Mouse (Mus musculus) forebrain, embryonic 12.5 days (tissue): ENCODE results near the gene Eln. TPM values are rescaled to one million over a fixed set of nuclear protein-coding genes. Genes with fewer than 3 reads are reported as not detected.

ENCODE experiments used
- ATAC-seq: fragments of 200-750 bp; cut with Nextera tagmentation; 2 replicates; pipeline ENCODE4 v1.8.0; 2017; ENCODE audit warnings: moderate TSS enrichment; ENCODE audit not compliant: low FRiP score
- H3K27ac ChIP-seq: fragments of 300-500 bp; sonication (generic); 2 replicates; pipeline ENCODE4 v1.5.1; 2016; ENCODE audit warnings: mild to moderate bottlenecking
- H3K27me3 ChIP-seq: fragments of 300-500 bp; sonication (generic); 2 replicates; pipeline ENCODE4 v1.6.1; 2016; ENCODE audit warnings: mild to moderate bottlenecking
- H3K36me3 ChIP-seq: fragments of 300-500 bp; sonication (generic); replicated peaks from 2 replicates; pipeline ENCODE4 v1.6.1; 2016; ENCODE audit warnings: mild to moderate bottlenecking
- H3K4me1 ChIP-seq: fragments of 300-500 bp; sonication (generic); 2 replicates; pipeline ENCODE4 v1.6.1; 2016
- H3K4me2 ChIP-seq: fragments of 300-500 bp; sonication (generic); 2 replicates; pipeline ENCODE4 v1.6.1; 2016; ENCODE audit warnings: mild to moderate bottlenecking, moderate library complexity
- H3K4me3 ChIP-seq: fragments of 300-500 bp; sonication (generic); replicated peaks from 2 replicates; pipeline ENCODE4 v1.5.1; 2016; ENCODE audit warnings: mild to moderate bottlenecking
- H3K9ac ChIP-seq: fragments of 300-500 bp; sonication (generic); 2 replicates; pipeline ENCODE4 v1.6.1; 2016; ENCODE audit warnings: mild to moderate bottlenecking
- H3K9me3 ChIP-seq: fragments of 300-500 bp; sonication (generic); 2 replicates; pipeline ENCODE4 v1.6.1; 2016
- WGBS: fragments of 180-500 bp; shearing (Covaris S2); methylation state at CpG from one replicate; pipeline ENCODE4 v1.1.7; 2016; 5-methylcytosine and 5-hydroxymethylcytosine counted together
- polyA plus RNA-seq: library from polyadenylated mRNA; unstranded; fragments of >200 nt; fragmentation: Nextera tagmentation; extraction: Ambion mirVana; gene quantifications from 2 replicates; pipeline ENCODE4 v1.2.1, GENCODE M21; 2016

Gene Eln
- polyA plus RNA-seq, 1 experiment from 2014 or later: 3.7 TPM

GRCm38 (mm10) chr5:134677491-134677890, 69.6 kb downstream of the Eln start:
- no peaks in the 10 kb centered on the region for H3K9me3 ChIP-seq
- H3K4me1 ChIP-seq: peaks cover 32% of the 10 kb centered on the region
- H3K36me3 ChIP-seq: peaks cover 7% of the 10 kb centered on the region
- no peak overlapping the region for H3K4me2 ChIP-seq
- no peak overlapping the region for H3K4me3 ChIP-seq
- no peak for ATAC-seq
- peak overlapping the region; percentile 85; the same call in 1 of the 2 replicates for H3K27ac ChIP-seq
- 87% methylated on average over 5 of the region's 5 CpGs for WGBS
- no peaks in the 10 kb centered on the region for H3K27me3 ChIP-seq
- H3K9ac ChIP-seq: no peak overlapping the region

DNA sequence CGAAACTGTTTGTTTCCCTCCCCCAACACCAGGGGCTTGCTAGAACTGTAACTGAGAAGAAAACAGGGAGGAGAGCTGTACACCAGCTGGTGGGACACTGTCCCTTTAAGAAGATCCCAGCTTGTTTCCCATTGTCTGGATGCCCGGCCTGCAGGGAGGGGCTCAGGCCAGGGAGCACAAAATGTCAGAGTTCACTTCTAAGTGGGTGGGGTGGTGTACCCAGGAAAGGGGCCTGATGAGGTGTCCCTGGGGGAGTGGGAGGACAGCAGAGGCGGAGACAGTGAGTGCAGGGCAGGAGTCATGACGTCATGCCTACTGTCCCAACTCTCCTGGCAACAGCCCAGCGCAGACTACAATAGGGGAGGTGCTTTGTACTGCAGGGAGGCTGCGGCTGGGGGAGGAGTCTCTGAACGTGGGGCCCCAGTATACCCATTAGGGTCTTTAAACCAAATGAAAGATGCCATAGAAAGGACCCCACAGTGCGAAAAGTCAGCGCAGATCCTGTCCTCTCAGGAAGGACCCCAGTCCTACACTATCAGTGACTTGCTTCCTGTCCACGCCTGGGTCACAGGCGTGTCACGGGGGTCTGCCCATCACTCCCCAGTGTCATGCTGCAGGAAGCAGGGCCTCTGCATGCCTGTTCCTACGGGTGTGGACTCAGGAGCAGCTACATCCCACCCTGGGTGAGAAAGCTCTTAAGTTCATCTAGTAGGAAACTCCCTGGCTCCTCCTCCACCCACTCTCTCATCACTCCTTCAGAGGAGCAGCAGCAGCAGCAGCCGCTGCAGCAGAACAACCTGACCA, 71.0 kb downstream of the Eln start:
- H3K27me3 ChIP-seq: no peaks in the 10 kb centered on the region
- peaks cover 40% of the 10 kb centered on the region for H3K4me1 ChIP-seq
- H3K27ac ChIP-seq: peak overlapping the region; percentile 85
- H3K4me2 ChIP-seq: peak overlapping the region; percentile 62
- 1% methylated on average over 14 of the region's 14 CpGs for WGBS
- H3K36me3 ChIP-seq: peaks cover 9% of the 10 kb centered on the region
- peak overlapping the region; percentile 33 for H3K4me3 ChIP-seq
- H3K9me3 ChIP-seq: no peaks in the 10 kb centered on the region
- peak overlapping the region; percentile 48 for H3K9ac ChIP-seq
- ATAC-seq: peak; percentile 94

DNA sequence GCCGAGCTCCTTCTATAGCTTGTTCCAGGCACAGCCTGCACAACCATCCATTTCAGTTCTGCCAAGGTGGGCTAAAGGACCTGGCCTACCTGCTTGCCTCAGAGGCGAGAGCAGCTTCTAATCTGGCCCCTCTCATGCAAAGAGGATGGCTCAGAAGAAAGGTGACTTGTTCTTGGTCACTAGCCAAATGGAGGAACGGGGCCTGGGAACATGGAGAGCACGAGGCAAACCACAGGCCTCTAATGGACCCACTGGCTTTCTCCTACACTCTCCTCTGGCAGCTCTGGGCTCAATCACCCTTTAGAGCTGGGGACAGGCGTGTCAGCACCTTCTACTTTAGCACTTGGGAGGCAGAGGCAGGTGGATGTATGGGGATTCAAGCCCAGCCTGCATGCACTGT, 72.1 kb downstream of the Eln start:
- peak overlapping the region; percentile 85 for H3K27ac ChIP-seq
- peak overlapping the region; percentile 48; the same call in 1 of the 2 replicates for H3K9ac ChIP-seq
- H3K9me3 ChIP-seq: no peaks in the 10 kb centered on the region
- peaks cover 40% of the 10 kb centered on the region for H3K4me1 ChIP-seq
- H3K4me3 ChIP-seq: no peak overlapping the region
- H3K27me3 ChIP-seq: no peaks in the 10 kb centered on the region
- ATAC-seq: no peak
- H3K36me3 ChIP-seq: peaks cover 13% of the 10 kb centered on the region
- 75% methylated on average over 5 of the region's 5 CpGs for WGBS
- no peak overlapping the region for H3K4me2 ChIP-seq

GRCm38 (mm10) chr5:134672611-134673010, 74.5 kb downstream of the Eln start:
- no peak for ATAC-seq
- peaks cover 34% of the 10 kb centered on the region for H3K36me3 ChIP-seq
- no peak overlapping the region for H3K4me2 ChIP-seq
- H3K4me3 ChIP-seq: no peak overlapping the region
- H3K27ac ChIP-seq: peak overlapping the region; percentile 62; the same call in 1 of the 2 replicates
- H3K27me3 ChIP-seq: no peaks in the 10 kb centered on the region
- peaks cover 39% of the 10 kb centered on the region for H3K4me1 ChIP-seq
- 87% methylated on average over 6 of the region's 6 CpGs for WGBS
- H3K9me3 ChIP-seq: no peaks in the 10 kb centered on the region
- no peak overlapping the region for H3K9ac ChIP-seq

DNA sequence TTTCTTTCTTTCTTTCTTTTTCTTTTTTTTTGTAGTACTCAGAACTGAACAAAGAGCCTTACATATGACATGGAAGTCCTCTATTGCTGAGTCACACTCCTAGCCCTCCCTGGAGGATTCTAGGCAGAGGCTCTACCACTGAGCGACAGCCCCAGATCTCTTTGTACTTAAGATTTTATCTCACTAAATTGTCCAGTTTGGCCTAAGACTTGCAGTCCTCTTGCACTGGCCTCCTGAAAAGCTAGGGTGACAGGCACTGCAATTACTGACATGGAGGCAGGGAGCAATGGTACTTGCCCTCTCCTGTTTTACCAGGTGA, 75.0 kb downstream of the Eln start:
- Histone ChIP-seq H3K9me3 (no peaks in the 10 kb centered on the region), H3K4me2 (no peak overlapping the region), H3K9ac (no peak overlapping the region), H3K4me3 (no peak overlapping the region), H3K27ac (peak overlapping the region; percentile 62), H3K4me1 (peaks cover 37% of the 10 kb centered on the region), H3K27me3 (no peaks in the 10 kb centered on the region), H3K36me3 (peaks cover 35% of the 10 kb centered on the region)
- WGBS: 93% methylated on average over 1 of the region's 1 CpGs
- no peak for ATAC-seq

DNA sequence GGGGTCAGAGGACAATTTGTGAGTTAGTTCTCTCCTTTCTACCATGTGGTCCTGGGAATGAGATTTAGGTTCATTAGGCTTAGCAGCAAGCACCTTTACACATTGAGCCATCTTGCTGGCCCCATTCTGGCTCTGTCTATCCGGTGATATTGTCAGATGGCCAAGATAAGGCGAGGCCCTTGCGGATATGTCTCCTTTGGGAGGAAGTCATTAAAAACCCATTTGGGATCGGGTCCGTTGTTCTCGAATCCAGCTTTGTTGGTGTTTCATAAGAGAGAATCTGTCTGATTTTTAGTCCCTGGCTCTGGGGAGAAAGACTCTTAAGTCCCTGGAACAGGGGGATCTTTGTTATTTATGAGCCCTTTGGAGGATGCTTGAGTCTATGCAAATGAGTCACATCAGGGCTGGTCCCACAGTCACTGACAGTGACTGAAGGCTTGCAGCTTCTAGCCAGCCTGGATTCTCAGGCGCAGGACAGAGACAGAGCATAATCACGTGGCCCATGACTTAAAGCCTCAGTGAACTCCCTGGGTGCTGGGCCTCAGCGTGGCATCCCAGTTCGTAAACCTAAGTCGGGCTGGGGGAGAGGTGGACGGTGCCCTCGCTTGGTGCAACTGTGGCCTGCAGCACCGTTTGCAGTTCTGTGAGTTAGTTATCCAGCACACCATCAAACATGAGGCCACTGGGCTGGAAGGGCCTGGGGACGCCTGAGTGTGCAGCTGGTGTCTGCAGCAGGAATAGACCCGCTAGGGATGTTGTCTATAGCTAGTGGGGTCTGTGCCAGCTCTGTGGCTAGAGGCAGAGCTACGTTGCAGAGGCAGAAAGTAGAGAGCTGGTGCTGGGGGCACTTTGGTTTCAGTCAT, 75.6 kb downstream of the Eln start:
- WGBS: 68% methylated on average over 17 of the region's 17 CpGs
- Histone ChIP-seq H3K36me3 (peaks cover 38% of the 10 kb centered on the region), H3K9me3 (no peaks in the 10 kb centered on the region), H3K27ac (peak overlapping the region; percentile 62), H3K4me3 (no peak overlapping the region), H3K9ac (no peak overlapping the region), H3K4me2 (no peak overlapping the region), H3K4me1 (peaks cover 31% of the 10 kb centered on the region), H3K27me3 (no peaks in the 10 kb centered on the region)
- no peak for ATAC-seq

DNA sequence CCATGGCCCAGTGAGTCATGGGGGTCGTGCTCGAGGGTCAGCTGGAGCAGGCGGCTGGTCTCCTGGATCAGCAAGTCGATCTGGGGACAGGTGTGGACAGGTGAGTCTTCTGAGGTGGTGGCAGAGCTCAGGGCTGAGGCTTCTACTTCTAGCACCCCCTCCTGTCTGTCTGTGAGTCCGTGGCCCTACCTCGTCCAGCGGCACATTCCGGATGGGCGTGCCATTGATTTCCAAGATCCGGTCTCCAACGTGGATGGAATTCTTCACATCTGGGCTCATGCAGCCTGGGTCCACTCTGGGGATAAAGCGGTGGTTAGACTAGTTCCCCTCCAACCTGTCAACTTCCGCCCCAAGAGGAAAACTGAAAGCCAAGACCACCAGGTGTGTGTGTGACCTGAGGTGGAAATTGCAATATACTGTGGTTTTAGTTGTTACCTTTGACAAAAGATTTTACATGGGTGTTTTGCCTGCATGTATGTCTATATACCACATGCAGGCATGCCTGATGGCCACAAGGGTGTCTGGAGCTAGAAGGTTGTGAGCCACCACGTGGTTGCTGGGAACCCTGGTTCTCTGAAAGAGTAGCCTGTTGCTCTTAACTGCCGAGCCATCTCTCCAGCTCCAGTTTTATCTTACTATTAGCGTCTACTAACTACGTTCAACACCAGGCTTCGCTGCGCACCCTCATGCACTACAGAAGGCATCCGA, 78.0 kb downstream of the Eln start:
- H3K4me3 ChIP-seq: no peak overlapping the region
- no peak overlapping the region for H3K4me2 ChIP-seq
- H3K27me3 ChIP-seq: no peaks in the 10 kb centered on the region
- H3K9ac ChIP-seq: no peak overlapping the region
- WGBS: 81% methylated on average over 20 of the region's 20 CpGs
- H3K9me3 ChIP-seq: no peaks in the 10 kb centered on the region
- H3K4me1 ChIP-seq: peaks cover 12% of the 10 kb centered on the region; the same call in 1 of the 2 replicates
- H3K36me3 ChIP-seq: peaks cover 61% of the 10 kb centered on the region
- H3K27ac ChIP-seq: no peak overlapping the region
- ATAC-seq: no peak

- WGBS: 31% methylated on average over 8 of the region's 8 CpGs
- ATAC-seq: peak; percentile 49; the same call in 1 of the 2 replicates
- H3K9ac ChIP-seq: no peak overlapping the region
- H3K4me2 ChIP-seq: no peak overlapping the region
- no peaks in the 10 kb centered on the region for H3K27me3 ChIP-seq
- H3K4me3 ChIP-seq: no peak overlapping the region
- no peak overlapping the region for H3K27ac ChIP-seq
- peaks cover 12% of the 10 kb centered on the region; the same call in 1 of the 2 replicates for H3K4me1 ChIP-seq
- H3K36me3 ChIP-seq: peaks cover 68% of the 10 kb centered on the region
- no peaks in the 10 kb centered on the region for H3K9me3 ChIP-seq
These were observed 78.6 kb downstream of the Eln start for GRCm38 (mm10) chr5:134668495-134668894.

DNA sequence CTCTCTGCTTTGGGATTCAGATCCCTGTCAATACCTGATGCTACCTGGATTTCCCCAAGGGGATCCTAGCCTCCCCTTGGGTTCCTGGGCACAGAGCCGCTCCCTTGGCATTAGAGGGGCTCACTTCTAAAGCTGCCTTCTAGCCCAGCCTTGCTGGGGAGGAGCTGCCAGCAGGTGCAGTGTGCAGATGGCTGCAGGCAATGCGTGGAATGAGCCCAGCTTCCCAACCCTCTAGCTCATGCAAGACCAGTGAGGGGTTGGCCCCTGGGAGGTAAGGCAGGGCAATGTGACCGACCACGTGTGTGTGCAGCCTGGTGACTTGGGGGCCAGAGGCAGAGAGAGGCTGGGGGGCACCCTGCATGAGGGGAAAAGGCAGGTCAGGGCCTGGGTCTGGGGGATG, 90.4 kb downstream of the Eln start:
- H3K9ac ChIP-seq: no peak overlapping the region
- no peaks in the 10 kb centered on the region for H3K27me3 ChIP-seq
- no peaks in the 10 kb centered on the region for H3K9me3 ChIP-seq
- H3K4me1 ChIP-seq: no peaks in the 10 kb centered on the region
- no peak overlapping the region for H3K4me2 ChIP-seq
- ATAC-seq: no peak
- H3K4me3 ChIP-seq: no peak overlapping the region
- peaks cover 38% of the 10 kb centered on the region for H3K36me3 ChIP-seq
- 76% methylated on average over 4 of the region's 4 CpGs for WGBS
- no peak overlapping the region for H3K27ac ChIP-seq

Other genes starting within 250 kb of the Eln start
- 9.8 and 11.1 TPM in 2 replicates for gene Clip2, start 194.9 kb downstream of the Eln start, polyA plus RNA-seq
- gene Syna, start 187.2 kb downstream of the Eln start, polyA plus RNA-seq: 0.14 and 0.27 TPM in 2 replicates
- 305 and 325 TPM in 2 replicates for gene Rfc2, start 166.0 kb downstream of the Eln start, polyA plus RNA-seq
- gene Lat2, start 132.3 kb downstream of the Eln start, polyA plus RNA-seq: 3.2 and 4.8 TPM in 2 replicates
- 459 and 466 TPM in 2 replicates for gene Eif4h, start 107.8 kb downstream of the Eln start, polyA plus RNA-seq
- 14.5 and 17.3 TPM in 2 replicates for gene Limk1, start 58.7 kb downstream of the Eln start, polyA plus RNA-seq
- gene Tmem270, start 159.4 kb upstream of the Eln start, polyA plus RNA-seq: not detected in 2 replicates
- 1.1 and 2.0 TPM in 2 replicates for gene Cldn13, start 168.2 kb upstream of the Eln start, polyA plus RNA-seq
- 7.7 and 8.8 TPM in 2 replicates for gene Mettl27, start 185.0 kb upstream of the Eln start, polyA plus RNA-seq
- 2.0 and 2.8 TPM in 2 replicates for gene Cldn4, start 199.6 kb upstream of the Eln start, polyA plus RNA-seq
- 6.3 and 7.6 TPM in 2 replicates for gene Cldn3, start 238.9 kb upstream of the Eln start, polyA plus RNA-seq